Mouse (Mus musculus) embryonic facial prominence, embryonic 15.5 days (tissue): ENCODE results near the gene Zbtb11. TPM values are rescaled to one million over a fixed set of nuclear protein-coding genes. Genes with fewer than 3 reads are reported as not detected.

Experiments
- ATAC-seq: fragments of 200-750 bp; cut with Nextera tagmentation; 2 replicates; pipeline ENCODE4 v1.8.0; 2017; ENCODE audit warnings: low read depth, moderate TSS enrichment; ENCODE audit not compliant: insufficient number of reproducible peaks, low FRiP score, low TSS enrichment
- H3K27ac ChIP-seq: fragments of 300-500 bp; sonication (generic); replicated peaks from 2 replicates; pipeline ENCODE4 v1.5.1; 2015; ENCODE audit warnings: mild to moderate bottlenecking, inconsistent platforms
- H3K27me3 ChIP-seq: fragments of 300-500 bp; sonication (generic); 2 replicates; pipeline ENCODE4 v1.6.1; 2015; ENCODE audit warnings: inconsistent platforms
- H3K36me3 ChIP-seq: fragments of 300-500 bp; sonication (generic); 2 replicates; pipeline ENCODE4 v1.6.1; 2015; ENCODE audit warnings: mild to moderate bottlenecking, inconsistent platforms
- H3K4me1 ChIP-seq: fragments of 300-500 bp; sonication (generic); 2 replicates; pipeline ENCODE4 v1.6.1; 2015; ENCODE audit warnings: inconsistent platforms
- H3K4me2 ChIP-seq: fragments of 300-500 bp; sonication (generic); replicated peaks from 2 replicates; pipeline ENCODE4 v1.6.1; 2015; ENCODE audit warnings: mild to moderate bottlenecking, inconsistent platforms
- H3K4me3 ChIP-seq: fragments of 300-500 bp; sonication (generic); replicated peaks from 2 replicates; pipeline ENCODE4 v1.5.1; 2015; ENCODE audit warnings: mild to moderate bottlenecking, inconsistent platforms
- H3K9ac ChIP-seq: fragments of 300-500 bp; sonication (generic); 2 replicates; pipeline ENCODE4 v1.6.1; 2015; ENCODE audit warnings: inconsistent platforms
- H3K9me3 ChIP-seq: fragments of 300-500 bp; sonication (generic); replicated peaks from 2 replicates; pipeline ENCODE4 v1.6.1; 2016; ENCODE audit warnings: inconsistent platforms
- WGBS: fragments of 180-500 bp; shearing (Covaris S2); methylation state at CpG from one replicate; pipeline ENCODE4 v1.1.7; 2015; 5-methylcytosine and 5-hydroxymethylcytosine counted together
- polyA plus RNA-seq: library from polyadenylated mRNA; unstranded; fragments of >200 nt; fragmentation: Nextera tagmentation; extraction: Ambion mirVana; gene quantifications from 2 replicates; pipeline ENCODE4 v1.2.1, GENCODE M21; 2015

The Zbtb11 gene
- polyA plus RNA-seq, 1 experiment from 2014 or later, result 19.1 TPM

- H3K4me3 ChIP-seq, result no peak overlapping the region
- no peak overlapping the region for H3K4me2 ChIP-seq
- H3K27ac ChIP-seq, result peak overlapping the region; percentile 95; the same call in 1 of the 2 replicates
- peaks cover 38% of the 10 kb centered on the region for H3K4me1 ChIP-seq
- peaks cover 37% of the 10 kb centered on the region for H3K36me3 ChIP-seq
- 71% methylated on average over 6 of the region's 6 CpGs for WGBS
- H3K9ac ChIP-seq, result no peak overlapping the region
- no peak for ATAC-seq
- H3K9me3 ChIP-seq, result no peaks in the 10 kb centered on the region
- H3K27me3 ChIP-seq, result no peaks in the 10 kb centered on the region
These were observed 1.7 kb upstream of the Zbtb11 start for GRCm38 (mm10) chr16:55971735-55972615.

- no peak overlapping the region for H3K9ac ChIP-seq
- no peaks in the 10 kb centered on the region for H3K9me3 ChIP-seq
- no peaks in the 10 kb centered on the region for H3K27me3 ChIP-seq
- no peak for ATAC-seq
- peaks cover 37% of the 10 kb centered on the region for H3K36me3 ChIP-seq
- peak overlapping the region; percentile 95 for H3K27ac ChIP-seq
- peak overlapping the region; percentile 60 for H3K4me2 ChIP-seq
- H3K4me1 ChIP-seq, result peaks cover 34% of the 10 kb centered on the region
- 52% methylated on average over 10 of the region's 10 CpGs for WGBS
- peak overlapping the region; percentile 100 for H3K4me3 ChIP-seq
These were observed 969 bp upstream of the Zbtb11 start for GRCm38 (mm10) chr16:55972626-55973201.

GRCm38 (mm10) chr16:55974256-55974902 lies 696 bp downstream of the Zbtb11 start:
- Histone ChIP-seq H3K4me1 (peaks cover 30% of the 10 kb centered on the region), H3K36me3 (peaks cover 34% of the 10 kb centered on the region), H3K4me2 (peak overlapping the region; percentile 80), H3K27me3 (no peaks in the 10 kb centered on the region), H3K27ac (peak overlapping the region; percentile 95), H3K9ac (peak overlapping the region; percentile 90), H3K9me3 (no peaks in the 10 kb centered on the region), H3K4me3 (peak overlapping the region; percentile 100)
- ATAC-seq, result peak; percentile 87
- WGBS, result under 1% methylated on average over 54 of the region's 55 CpGs

GRCm38 (mm10) chr16:55974903-55975285 lies 1.2 kb downstream of the Zbtb11 start:
- Histone ChIP-seq H3K4me1 (peaks cover 25% of the 10 kb centered on the region), H3K4me2 (peak overlapping the region; percentile 80), H3K4me3 (peak overlapping the region; percentile 100), H3K27ac (peak overlapping the region; percentile 95), H3K9me3 (no peaks in the 10 kb centered on the region), H3K9ac (peak overlapping the region; percentile 90), H3K27me3 (no peaks in the 10 kb centered on the region), H3K36me3 (peaks cover 29% of the 10 kb centered on the region)
- 3% methylated on average over 14 of the region's 14 CpGs for WGBS
- ATAC-seq, result no peak

GRCm38 (mm10) chr16:55986001-55986400 lies 12.3 kb downstream of the Zbtb11 start:
- H3K9me3 ChIP-seq, result no peaks in the 10 kb centered on the region
- peaks cover 36% of the 10 kb centered on the region for H3K36me3 ChIP-seq
- no peak overlapping the region for H3K4me3 ChIP-seq
- no peak overlapping the region for H3K4me2 ChIP-seq
- H3K4me1 ChIP-seq, result no peaks in the 10 kb centered on the region
- H3K9ac ChIP-seq, result no peak overlapping the region
- WGBS, result 88% methylated on average over 3 of the region's 3 CpGs
- ATAC-seq, result no peak
- H3K27me3 ChIP-seq, result no peaks in the 10 kb centered on the region
- no peak overlapping the region for H3K27ac ChIP-seq

GRCm38 (mm10) chr16:55990311-55990710 lies 16.6 kb downstream of the Zbtb11 start:
- WGBS, result 93% methylated on average over 4 of the region's 4 CpGs
- no peak overlapping the region for H3K4me2 ChIP-seq
- no peak overlapping the region for H3K27ac ChIP-seq
- no peaks in the 10 kb centered on the region for H3K9me3 ChIP-seq
- H3K4me3 ChIP-seq, result no peak overlapping the region
- ATAC-seq, result no peak
- H3K9ac ChIP-seq, result no peak overlapping the region
- H3K4me1 ChIP-seq, result no peaks in the 10 kb centered on the region
- H3K36me3 ChIP-seq, result peaks cover 39% of the 10 kb centered on the region
- no peaks in the 10 kb centered on the region for H3K27me3 ChIP-seq

GRCm38 (mm10) chr16:55994235-55994634 lies 20.6 kb downstream of the Zbtb11 start:
- no peak overlapping the region for H3K4me3 ChIP-seq
- H3K4me1 ChIP-seq, result no peaks in the 10 kb centered on the region
- no peak overlapping the region for H3K27ac ChIP-seq
- peaks cover 33% of the 10 kb centered on the region for H3K36me3 ChIP-seq
- H3K9ac ChIP-seq, result no peak overlapping the region
- ATAC-seq, result no peak
- H3K9me3 ChIP-seq, result no peaks in the 10 kb centered on the region
- no peak overlapping the region for H3K4me2 ChIP-seq
- WGBS, result 84% methylated on average over 2 of the region's 2 CpGs
- H3K27me3 ChIP-seq, result no peaks in the 10 kb centered on the region

GRCm38 (mm10) chr16:56006798-56007197 lies 33.1 kb downstream of the Zbtb11 start:
- H3K9me3 ChIP-seq, result no peaks in the 10 kb centered on the region
- no peak overlapping the region for H3K4me3 ChIP-seq
- no peak for ATAC-seq
- H3K4me2 ChIP-seq, result no peak overlapping the region
- H3K9ac ChIP-seq, result no peak overlapping the region
- H3K4me1 ChIP-seq, result no peaks in the 10 kb centered on the region
- no peaks in the 10 kb centered on the region for H3K27me3 ChIP-seq
- H3K27ac ChIP-seq, result no peak overlapping the region
- WGBS, result 95% methylated on average over 11 of the region's 11 CpGs
- H3K36me3 ChIP-seq, result peaks cover 47% of the 10 kb centered on the region

GRCm38 (mm10) chr16:56008862-56009261 lies 35.2 kb downstream of the Zbtb11 start:
- 96% methylated on average over 1 of the region's 1 CpGs for WGBS
- ATAC-seq, result no peak
- no peak overlapping the region for H3K4me3 ChIP-seq
- no peaks in the 10 kb centered on the region for H3K9me3 ChIP-seq
- no peak overlapping the region for H3K9ac ChIP-seq
- H3K4me1 ChIP-seq, result no peaks in the 10 kb centered on the region
- H3K27ac ChIP-seq, result no peak overlapping the region
- H3K27me3 ChIP-seq, result no peaks in the 10 kb centered on the region
- H3K4me2 ChIP-seq, result no peak overlapping the region
- peaks cover 45% of the 10 kb centered on the region for H3K36me3 ChIP-seq

- H3K36me3 ChIP-seq, result peaks cover 41% of the 10 kb centered on the region
- H3K4me1 ChIP-seq, result no peaks in the 10 kb centered on the region
- no peak overlapping the region for H3K4me3 ChIP-seq
- no peaks in the 10 kb centered on the region for H3K27me3 ChIP-seq
- 91% methylated on average over 10 of the region's 10 CpGs for WGBS
- H3K9me3 ChIP-seq, result no peaks in the 10 kb centered on the region
- ATAC-seq, result no peak
- H3K9ac ChIP-seq, result no peak overlapping the region
- H3K4me2 ChIP-seq, result no peak overlapping the region
- no peak overlapping the region for H3K27ac ChIP-seq
These were observed 39.4 kb downstream of the Zbtb11 start for GRCm38 (mm10) chr16:56012789-56013743.
